Mouse (Mus musculus) thymus, postnatal 36 days (tissue): ENCODE data around the gene Nans.
A peak's percentile ranks its signal among the peaks of the same experiment; 100 is the strongest.

ENCODE experiments used
- DNase-seq, 2 experiments: peaks; one replicate each; pipeline ENCODE4 v3.0.0; 2022; ENCODE audit warnings: mixed read lengths in 2 of 2

The Nans gene

GRCm38 (mm10) chr4:46489028-46489925, at the start of gene Nans:
Nans (plus strand) TSS chr4:46489248.
- DNase-seq = peak; percentile 94 to 98

GRCm38 (mm10) chr4:46442501-46442900, 46.5 kb upstream of the Nans start:
- DNase-seq = peak in 1 of 2 experiments; percentile 39

GRCm38 (mm10) chr4:46445237-46445945, 43.7 kb upstream of the Nans start:
- DNase-seq = peak; percentile 36 to 44

- peak in 1 of 2 experiments; percentile 27 for DNase-seq
Measured at GRCm38 (mm10) chr4:46447461-46447860, 41.6 kb upstream of the Nans start.

GRCm38 (mm10) chr4:46448886-46449285, 40.2 kb upstream of the Nans start:
- DNase-seq = peak; percentile 42 to 59

- DNase-seq = no peak
Measured at GRCm38 (mm10) chr4:46450020-46450518, 39.0 kb upstream of the Nans start.

- DNase-seq = peak; percentile 95 to 96
Measured at GRCm38 (mm10) chr4:46450519-46451131, 38.4 kb upstream of the Nans start, which contains the start of gene Anp32b. Anp32b (plus strand) TSS chr4:46450902.

GRCm38 (mm10) chr4:46451240-46451757, 37.7 kb upstream of the Nans start:
- peak; percentile 83 for DNase-seq

GRCm38 (mm10) chr4:46451758-46452480, 37.1 kb upstream of the Nans start:
- DNase-seq = peak; percentile 73 to 79

- peak; percentile 60 to 68 for DNase-seq
Measured at GRCm38 (mm10) chr4:46452481-46452850, 36.6 kb upstream of the Nans start.

GRCm38 (mm10) chr4:46452855-46453719, 36.0 kb upstream of the Nans start:
- DNase-seq = no peak

GRCm38 (mm10) chr4:46454097-46454864, 34.8 kb upstream of the Nans start:
- no peak for DNase-seq

GRCm38 (mm10) chr4:46456762-46457161, 32.3 kb upstream of the Nans start:
- DNase-seq = no peak

GRCm38 (mm10) chr4:46457186-46457585, 31.9 kb upstream of the Nans start:
- no peak for DNase-seq

GRCm38 (mm10) chr4:46458411-46458810, 30.6 kb upstream of the Nans start:
- no peak for DNase-seq

GRCm38 (mm10) chr4:46463130-46463830, 25.8 kb upstream of the Nans start:
- peak; percentile 75 to 76 for DNase-seq

GRCm38 (mm10) chr4:46465740-46466139, 23.3 kb upstream of the Nans start:
- DNase-seq = no peak

GRCm38 (mm10) chr4:46475101-46475500, 13.9 kb upstream of the Nans start:
- DNase-seq = no peak

- no peak for DNase-seq
Measured at GRCm38 (mm10) chr4:46479081-46479480, 10.0 kb upstream of the Nans start.
